Mouse (Mus musculus): ENCODE data around the gene Yod1. TPM values are rescaled to one million over a fixed set of nuclear protein-coding genes. Genes with fewer than 3 reads are reported as not detected.

Yod1 gene
- total RNA-seq (2023): 11.3 to 12.6 TPM (median 11.6 TPM) in 4 replicates

DNA sequence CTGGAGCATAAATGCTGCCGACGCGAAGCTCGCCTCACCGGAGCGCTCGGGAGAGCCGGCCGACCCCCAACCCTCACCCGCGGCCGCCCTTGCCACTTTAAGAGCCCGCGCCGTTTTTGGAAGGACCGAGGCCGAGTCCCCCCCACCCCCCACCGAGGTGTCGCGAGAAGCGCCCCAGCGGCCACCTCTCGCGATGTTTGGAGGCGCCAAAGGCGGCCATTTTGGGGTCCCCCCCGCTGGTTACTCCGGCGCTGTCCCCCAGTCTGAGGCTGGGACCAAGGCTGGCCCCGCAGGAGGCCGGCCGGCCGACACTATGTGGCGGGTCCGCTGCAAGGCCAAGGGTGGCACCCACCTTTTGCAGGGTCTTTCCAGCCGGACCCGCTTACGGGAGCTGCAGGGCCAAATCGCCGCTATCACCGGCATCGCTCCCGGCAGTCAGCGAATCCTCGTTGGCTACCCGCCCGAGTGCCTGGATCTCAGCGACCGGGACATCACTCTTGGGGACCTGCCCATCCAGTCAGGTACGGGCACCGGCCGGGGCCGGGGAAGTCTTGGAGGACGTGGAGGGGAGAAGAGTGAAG, at the start of gene Yod1:
TSS of gene Yod1 (plus strand) at position 37 of the 581 bp plus-strand sequence.

DNA sequence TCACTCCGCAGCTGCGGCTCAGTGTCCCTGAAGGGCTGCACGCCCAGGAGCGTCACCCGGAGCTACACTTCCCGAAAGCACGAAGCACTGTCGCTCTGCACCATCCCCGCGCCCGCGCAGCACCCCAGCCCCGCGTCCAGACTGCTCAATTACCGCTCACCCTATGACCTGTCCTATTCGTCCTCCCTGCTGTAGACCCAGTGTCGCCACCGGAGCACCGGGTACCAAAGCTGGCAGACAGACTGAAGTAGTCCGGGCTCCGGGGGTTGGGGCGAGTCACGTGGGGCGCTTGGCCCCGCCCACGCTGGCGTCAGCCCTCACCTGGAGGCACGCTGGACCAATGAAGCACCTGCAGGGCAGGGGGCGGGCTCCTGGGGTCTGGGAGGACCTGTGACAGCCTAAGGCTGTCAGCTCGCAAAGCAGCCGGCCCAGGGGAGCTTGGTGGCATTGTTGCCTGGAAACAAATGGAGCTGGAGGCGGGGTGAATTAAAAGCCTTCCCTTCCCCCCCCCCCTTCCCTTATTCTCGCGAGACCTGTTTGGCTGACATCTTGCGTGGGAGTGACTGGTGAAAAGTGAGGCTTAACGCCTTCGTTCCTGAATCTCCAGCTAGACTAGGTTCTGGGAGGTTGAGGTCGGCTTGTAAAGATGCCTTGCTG, 1.4 kb upstream of the Yod1 start, which contains the start of gene Gm29427:
TSS of gene Gm29427 (minus strand) at position 239 of the 657 bp plus-strand sequence.

DNA sequence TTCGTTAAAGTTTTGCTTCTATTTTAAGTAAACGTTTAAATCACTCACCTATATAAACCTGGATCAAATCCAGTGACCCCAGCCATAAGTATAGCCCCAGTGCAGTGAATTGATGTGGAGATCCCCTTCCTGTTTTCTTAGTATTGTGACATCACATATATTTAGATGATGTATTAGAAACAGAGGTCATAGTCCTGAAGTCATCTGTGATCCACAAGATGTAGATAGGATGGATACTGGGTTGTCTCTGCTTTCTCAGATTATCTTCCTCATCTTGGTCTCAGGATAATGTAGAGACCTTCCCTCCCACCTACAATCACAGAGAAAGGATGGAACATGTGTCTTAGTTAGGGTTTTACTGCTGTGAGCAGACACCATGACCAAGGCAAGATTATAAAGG, 12.0 kb downstream of the Yod1 start, which contains the start of gene Pfkfb2:
TSS of gene Pfkfb2 (minus strand) at position 101 of the 400 bp plus-strand sequence.

DNA sequence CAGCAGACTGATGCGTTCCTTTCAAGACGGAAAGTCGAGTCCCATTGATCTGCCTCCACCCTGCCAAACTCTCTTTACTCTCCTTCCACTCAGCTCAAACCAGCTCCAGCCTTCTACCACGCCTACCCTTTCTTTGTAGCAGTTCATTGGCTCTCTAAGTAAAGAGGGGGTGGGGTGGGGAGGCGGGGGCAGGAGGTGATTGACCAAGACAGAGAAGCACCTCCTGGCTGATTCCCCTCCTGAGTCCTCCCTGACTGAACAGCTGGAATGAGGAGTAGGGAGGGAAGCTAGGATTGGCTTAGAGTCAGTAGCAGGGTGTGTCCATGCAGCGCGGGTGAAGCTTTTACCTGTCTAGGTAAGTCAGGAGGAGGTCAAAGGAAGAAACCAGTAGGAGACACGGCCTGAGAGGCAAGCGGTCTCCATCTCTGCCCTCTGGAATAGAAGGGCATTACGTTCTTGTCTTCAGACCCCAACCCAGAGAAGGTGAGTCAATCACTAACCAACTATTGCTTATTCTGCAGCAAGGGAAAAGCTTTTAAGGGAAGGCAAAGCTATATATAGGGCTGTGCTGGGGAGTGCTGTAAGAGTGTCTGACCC, 14.7 kb downstream of the Yod1 start, which contains the start of gene AA986860:
TSS of gene AA986860 (plus strand) at position 236 of the 597 bp plus-strand sequence.

Other genes with a start within 250 kb of the Yod1 start
- gene Zp3r, start 87.7 kb upstream of the Yod1 start, total RNA-seq (2023): 0.31 TPM in 1 of 4 replicates, not detected in the others
- not detected in 4 replicates for gene C4bp, start 55.7 kb upstream of the Yod1 start, total RNA-seq (2023)
- not detected in 4 replicates for gene Gm29427, start 1.5 kb upstream of the Yod1 start, total RNA-seq (2023)
- gene Pfkfb2, start 11.9 kb downstream of the Yod1 start, total RNA-seq (2023): 20.4 to 25.6 TPM (median 24.3 TPM) in 4 replicates
- 0.55 to 0.92 TPM (median 0.83 TPM) in 4 replicates for gene AA986860, start 14.6 kb downstream of the Yod1 start, total RNA-seq (2023)
- not detected in 4 replicates for gene Fcamr, start 83.6 kb downstream of the Yod1 start, total RNA-seq (2023)
- 2.4 to 3.7 TPM (median 2.7 TPM) in 4 replicates for gene Pigr, start 109.4 kb downstream of the Yod1 start, total RNA-seq (2023)
- gene Fcmr, start 148.3 kb downstream of the Yod1 start, total RNA-seq (2023): 862 to 992 TPM (median 907 TPM) in 4 replicates
- not detected in 4 replicates for gene Il24, start 170.1 kb downstream of the Yod1 start, total RNA-seq (2023)
- gene Il20, start 194.1 kb downstream of the Yod1 start, total RNA-seq (2023): not detected in 4 replicates
- not detected in 4 replicates for gene Il19, start 222.8 kb downstream of the Yod1 start, total RNA-seq (2023)

Measured in B cell, adult 62 days (primary cell).